Mouse (Mus musculus) thymus, adult 2 months (tissue): Measurements from ENCODE around the gene Faap20. TPM values are rescaled to one million over a fixed set of nuclear protein-coding genes. Genes with fewer than 3 reads are reported as not detected.

Experiments used
- DNase-seq: peaks from one replicate; pipeline ENCODE4 v3.0.0; 2021
- H3K27ac ChIP-seq: fragments of 200-500 bp; 2 replicates; pipeline ENCODE4 v1.5.1; 2012; ENCODE audit warnings: low read length, control low read depth; ENCODE audit not compliant: control insufficient read depth, insufficient read depth
- H3K27me3 ChIP-seq: fragments of 200-500 bp; 2 replicates; pipeline ENCODE4 v1.6.1; 2012; ENCODE audit warnings: mild to moderate bottlenecking, low read length, moderate library complexity, mixed read lengths; ENCODE audit not compliant: control insufficient read depth, insufficient read depth
- H3K36me3 ChIP-seq: fragments of 200-500 bp; 2 replicates; pipeline ENCODE4 v1.6.1; 2012; ENCODE audit warnings: mild to moderate bottlenecking, low read length, moderate library complexity; ENCODE audit not compliant: control insufficient read depth, insufficient read depth
- H3K4me1 ChIP-seq: fragments of 200-500 bp; replicated peaks from 2 replicates; pipeline ENCODE4 v1.6.1; 2012; ENCODE audit warnings: low read length; ENCODE audit not compliant: control insufficient read depth, insufficient read depth
- H3K4me3 ChIP-seq: fragments of 200-500 bp; 2 replicates; pipeline ENCODE4 v1.5.1; 2012; ENCODE audit warnings: mild to moderate bottlenecking, low read length, control low read depth, moderate library complexity; ENCODE audit not compliant: control insufficient read depth, insufficient read depth
- CTCF ChIP-seq: fragments of 200-500 bp; IDR thresholded peaks from 2 replicates; pipeline ENCODE4 v1.5.1; 2012; ENCODE audit warnings: mild to moderate bottlenecking, control low read depth, low read length, moderate library complexity, borderline replicate concordance; ENCODE audit not compliant: control insufficient read depth, poor library complexity, insufficient read depth; ENCODE audit errors: extremely low read depth
- POLR2A ChIP-seq: fragments of 200-500 bp; IDR thresholded peaks from 2 replicates; pipeline ENCODE4 v1.6.1; 2012; ENCODE audit warnings: mild to moderate bottlenecking, low read length, control low read depth, moderate library complexity; ENCODE audit not compliant: control insufficient read depth, poor library complexity, insufficient read depth; ENCODE audit errors: extremely low read depth
- WGBS: fragments of 180-500 bp; shearing (Covaris S2); methylation state at CpG from one replicate; pipeline ENCODE4 v1.1.7; 2018; 5-methylcytosine and 5-hydroxymethylcytosine counted together
- polyA plus RNA-seq: library from polyadenylated mRNA; depleted of rRNA; stranded (reverse); fragments of >200 nt; gene quantifications from 2 replicates; pipeline ENCODE4 v1.2.3, GENCODE M21; 2012

Gene Faap20
- polyA plus RNA-seq, 1 experiment = 91.3 TPM

- Histone ChIP-seq H3K27ac (no peak overlapping the region), H3K4me1 (peaks cover 9% of the 10 kb centered on the region; the same call in 1 of the 2 replicates), H3K4me3 (no peak overlapping the region), H3K27me3 (no peaks in the 10 kb centered on the region), H3K36me3 (no peaks in the 10 kb centered on the region)
- no peak for TF ChIP-seq POLR2A
- TF ChIP-seq CTCF = no peak
- no peak for DNase-seq
- WGBS = 88% methylated on average over 1 of the region's 1 CpGs
Measured at GRCm38 (mm10) chr4:155288586-155288985, 39.0 kb downstream of the Faap20 start.

GRCm38 (mm10) chr4:155290045-155290444, 40.4 kb downstream of the Faap20 start:
- Histone ChIP-seq H3K4me1 (peaks cover 9% of the 10 kb centered on the region; the same call in 1 of the 2 replicates), H3K27me3 (no peaks in the 10 kb centered on the region), H3K4me3 (no peak overlapping the region), H3K36me3 (no peaks in the 10 kb centered on the region), H3K27ac (no peak overlapping the region)
- no peak for TF ChIP-seq POLR2A
- no peak for TF ChIP-seq CTCF
- no peak for DNase-seq
- WGBS = 95% methylated on average over 7 of the region's 7 CpGs

- Histone ChIP-seq H3K4me1 (peaks cover 9% of the 10 kb centered on the region; the same call in 1 of the 2 replicates), H3K4me3 (no peak overlapping the region), H3K27ac (no peak overlapping the region), H3K27me3 (no peaks in the 10 kb centered on the region), H3K36me3 (no peaks in the 10 kb centered on the region)
- no peak for TF ChIP-seq POLR2A
- TF ChIP-seq CTCF = no peak
- DNase-seq = no peak
- WGBS = 88% methylated on average over 10 of the region's 10 CpGs
Measured at GRCm38 (mm10) chr4:155292863-155293262, 43.3 kb downstream of the Faap20 start.

- Histone ChIP-seq H3K4me3 (no peak overlapping the region), H3K27me3 (no peaks in the 10 kb centered on the region), H3K4me1 (peaks cover 9% of the 10 kb centered on the region; the same call in 1 of the 2 replicates), H3K27ac (no peak overlapping the region), H3K36me3 (no peaks in the 10 kb centered on the region)
- DNase-seq = no peak
- 97% methylated on average over 14 of the region's 14 CpGs for WGBS
- TF ChIP-seq POLR2A (no peak), CTCF (no peak)
Measured at GRCm38 (mm10) chr4:155294381-155294780, 44.8 kb downstream of the Faap20 start.

- DNase-seq = no peak
- H3K27me3 ChIP-seq = no peaks in the 10 kb centered on the region
- 85% methylated on average over 10 of the region's 10 CpGs for WGBS
Measured at GRCm38 (mm10) chr4:155295026-155295590, 45.5 kb downstream of the Faap20 start.

GRCm38 (mm10) chr4:155295996-155296395, 46.4 kb downstream of the Faap20 start:
- DNase-seq = no peak
- Histone ChIP-seq H3K27me3 (no peaks in the 10 kb centered on the region), H3K36me3 (no peaks in the 10 kb centered on the region), H3K4me1 (0 out of 2 replicates have a peak, but pooled peaks cover under 1% of the 10 kb centered on the region), H3K4me3 (no peak overlapping the region), H3K27ac (no peak overlapping the region)
- WGBS = 66% methylated on average over 4 of the region's 4 CpGs
- TF ChIP-seq CTCF = no peak
- no peak for TF ChIP-seq POLR2A

More at GRCm38 (mm10) chr4:155295026-155295590, 45.5 kb downstream of the Faap20 start:
- Histone ChIP-seq H3K4me1 (peaks cover 7% of the 10 kb centered on the region; the same call in 1 of the 2 replicates), H3K4me3 (no peak overlapping the region), H3K36me3 (no peaks in the 10 kb centered on the region), H3K27ac (no peak overlapping the region)
- no peak for TF ChIP-seq CTCF
- no peak for TF ChIP-seq POLR2A
